27 mouse cellular contexts compared by ENCODE assay signal in genomic region chr11:42095556-42095955, GRCm38 (mm10).
"Had no signal": no experiment of that assay in that cellular context is flagged by ENCODE, and none has a peak within 500 bp of the region (broad histone marks: within the 10 kb centered on the region; RNA-seq: fewer than 3 reads in every experiment).

No protein-coding gene starts in this region.

- H3K4me3 ChIP-seq: embryonic facial prominence, embryonic 10.5 days; embryonic facial prominence, embryonic 12.5 days; embryonic facial prominence, embryonic 13.5 days; embryonic facial prominence, embryonic 15.5 days; erythroblast, embryonic 14.5 days; forebrain, embryonic 10.5 days; forebrain, embryonic 12.5 days; forebrain, embryonic 13.5 days; forebrain, embryonic 15.5 days; gastrocnemius, adult 2 months; heart, adult 2 months had no signal

- H3K27ac ChIP-seq: embryonic facial prominence, embryonic 10.5 days; embryonic facial prominence, embryonic 12.5 days; embryonic facial prominence, embryonic 13.5 days; embryonic facial prominence, embryonic 15.5 days; forebrain, embryonic 10.5 days; forebrain, embryonic 12.5 days; forebrain, embryonic 13.5 days; forebrain, embryonic 15.5 days; gastrocnemius, adult 2 months; heart, adult 2 months had no signal

- H3K4me1 ChIP-seq: embryonic facial prominence, embryonic 10.5 days; embryonic facial prominence, embryonic 12.5 days; embryonic facial prominence, embryonic 13.5 days; embryonic facial prominence, embryonic 15.5 days; forebrain, embryonic 10.5 days; forebrain, embryonic 12.5 days; forebrain, embryonic 13.5 days; forebrain, embryonic 15.5 days had no signal

- H3K27me3 ChIP-seq: embryonic facial prominence, embryonic 12.5 days; embryonic facial prominence, embryonic 13.5 days; embryonic facial prominence, embryonic 15.5 days; forebrain, embryonic 12.5 days; forebrain, embryonic 13.5 days; forebrain, embryonic 15.5 days had no signal

- H3K4me2 ChIP-seq: embryonic facial prominence, embryonic 12.5 days; embryonic facial prominence, embryonic 13.5 days; embryonic facial prominence, embryonic 15.5 days; forebrain, embryonic 12.5 days; forebrain, embryonic 13.5 days; forebrain, embryonic 15.5 days had no signal

- H3K9ac ChIP-seq: embryonic facial prominence, embryonic 12.5 days; embryonic facial prominence, embryonic 13.5 days; embryonic facial prominence, embryonic 15.5 days; forebrain, embryonic 12.5 days; forebrain, embryonic 13.5 days; forebrain, embryonic 15.5 days; forebrain, postnatal 0 days had no signal

- ATAC-seq: forebrain, embryonic 13.5 days; forebrain, embryonic 14.5 days; forebrain, embryonic 15.5 days; forebrain, embryonic 16.5 days; forebrain, postnatal 0 days had no signal

- DNase-seq: cerebellum, adult 9-10 months; cerebellum, adult 9-11 months; cerebellum, postnatal 10 days; cerebellum, postnatal 14 days; cerebellum, postnatal 25 days; cerebellum, postnatal 36 days; embryo, embryonic 11 days; forebrain, postnatal 0 days; gastrocnemius, adult 2 months; gastrocnemius, postnatal 10 days; gastrocnemius, postnatal 14 days; gastrocnemius, postnatal 25 days; gastrocnemius, postnatal 36 days; heart, adult 11 months; heart, adult 18-20 months; heart, adult 2 months had no signal

- H3K36me3 ChIP-seq: embryonic facial prominence, embryonic 10.5 days; embryonic facial prominence, embryonic 12.5 days; embryonic facial prominence, embryonic 13.5 days; embryonic facial prominence, embryonic 15.5 days; forebrain, embryonic 10.5 days; forebrain, embryonic 12.5 days; forebrain, embryonic 15.5 days had no signal

- H3K9me3 ChIP-seq: embryonic facial prominence, embryonic 10.5 days; embryonic facial prominence, embryonic 12.5 days; embryonic facial prominence, embryonic 13.5 days; embryonic facial prominence, embryonic 15.5 days; forebrain, embryonic 10.5 days; forebrain, embryonic 12.5 days; forebrain, embryonic 13.5 days; forebrain, embryonic 15.5 days had no signal
